Mouse (Mus musculus) brain, embryonic 14.5 days (tissue): Measurements from ENCODE around the gene Stab1. TPM values are rescaled to one million over a fixed set of nuclear protein-coding genes. Genes with fewer than 3 reads are reported as not detected.
A peak's percentile ranks its signal among the peaks of the same experiment; 100 is the strongest.

Experiments used
- DNase-seq: peaks from one replicate; pipeline ENCODE4 v3.0.0-alpha.2; 2011; ENCODE audit warnings: low read depth
- CTCF ChIP-seq: fragments of 200-500 bp; IDR thresholded peaks from 2 replicates; pipeline ENCODE4 v1.5.1; 2012; ENCODE audit warnings: inconsistent platforms, mild to moderate bottlenecking, moderate library complexity, borderline replicate concordance; ENCODE audit not compliant: insufficient read depth, insufficient read length; ENCODE audit errors: extremely low read depth
- POLR2A ChIP-seq: fragments of 200-500 bp; IDR thresholded peaks from 2 replicates; pipeline ENCODE4 v1.6.1; 2012; ENCODE audit warnings: mild to moderate bottlenecking, inconsistent platforms, borderline replicate concordance; ENCODE audit not compliant: poor library complexity, insufficient read depth, insufficient read length, severe bottlenecking; ENCODE audit errors: extremely low read depth
- polyA plus RNA-seq: library from polyadenylated mRNA; depleted of rRNA; stranded (reverse); fragments of >200 nt; gene quantifications from 2 replicates; pipeline ENCODE4 v1.2.3, GENCODE M21; 2012; rRNA removed

Gene Stab1
- polyA plus RNA-seq: 28.7 and 35.1 TPM in 2 replicates

DNA sequence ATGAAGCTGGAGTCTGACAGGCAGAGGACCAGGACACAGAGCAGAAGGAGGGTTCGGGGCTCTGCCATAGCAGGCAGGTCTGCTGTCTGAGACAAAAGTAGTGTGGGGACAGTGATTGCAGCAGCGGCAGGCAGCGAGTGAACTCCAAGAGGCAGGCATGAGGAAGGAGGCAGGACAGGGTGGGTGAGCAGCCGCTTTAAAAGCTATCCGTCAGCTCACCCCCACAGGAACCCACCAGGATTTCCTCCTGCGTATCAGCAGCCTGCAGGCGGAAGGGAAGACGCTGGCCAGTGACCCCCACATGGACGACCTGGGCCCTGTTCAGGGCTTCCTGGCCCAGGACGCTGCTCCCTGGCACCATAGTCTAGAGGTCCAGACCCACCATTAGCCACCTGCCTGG lies at the start of gene Stab1:
Stab1 (minus strand) TSS at position 217 of the 400 bp plus-strand sequence.
- DNase-seq: no peak
- TF ChIP-seq POLR2A (no peak), CTCF (no peak)

DNA sequence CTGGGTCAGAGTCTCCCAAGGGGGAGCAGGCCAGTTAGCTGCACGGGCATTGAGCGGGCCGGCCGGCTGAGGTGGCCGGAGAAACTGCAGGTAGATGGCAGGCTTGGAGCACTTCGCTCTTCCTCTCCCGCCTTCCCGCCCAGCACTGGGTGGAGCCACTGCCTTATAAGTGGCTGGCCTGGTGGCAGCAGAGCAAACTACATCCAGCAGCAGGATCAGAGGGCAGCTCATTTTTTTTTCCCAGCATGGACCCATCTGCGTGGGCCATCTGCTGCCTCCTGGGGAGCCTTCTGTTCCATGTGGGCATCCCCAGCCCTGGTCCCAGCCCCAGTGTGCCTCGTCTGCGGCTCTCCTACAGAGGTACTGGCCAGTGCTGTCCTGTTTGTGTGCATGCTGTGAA lies 49.2 kb upstream of the Stab1 start, which contains the start of gene Sema3g:
Sema3g (plus strand) TSS at position 195 of the 400 bp plus-strand sequence.
- peak; percentile 64 for DNase-seq
- no peak for TF ChIP-seq POLR2A
- peak; percentile 50 for TF ChIP-seq CTCF

- no peak for DNase-seq
- no peak for TF ChIP-seq CTCF
- no peak for TF ChIP-seq POLR2A
Observed at GRCm38 (mm10) chr14:31216846-31217245, 48.4 kb upstream of the Stab1 start, which contains the start of gene Nisch. Gene Nisch (minus strand): TSS chr14:31216946.

DNA sequence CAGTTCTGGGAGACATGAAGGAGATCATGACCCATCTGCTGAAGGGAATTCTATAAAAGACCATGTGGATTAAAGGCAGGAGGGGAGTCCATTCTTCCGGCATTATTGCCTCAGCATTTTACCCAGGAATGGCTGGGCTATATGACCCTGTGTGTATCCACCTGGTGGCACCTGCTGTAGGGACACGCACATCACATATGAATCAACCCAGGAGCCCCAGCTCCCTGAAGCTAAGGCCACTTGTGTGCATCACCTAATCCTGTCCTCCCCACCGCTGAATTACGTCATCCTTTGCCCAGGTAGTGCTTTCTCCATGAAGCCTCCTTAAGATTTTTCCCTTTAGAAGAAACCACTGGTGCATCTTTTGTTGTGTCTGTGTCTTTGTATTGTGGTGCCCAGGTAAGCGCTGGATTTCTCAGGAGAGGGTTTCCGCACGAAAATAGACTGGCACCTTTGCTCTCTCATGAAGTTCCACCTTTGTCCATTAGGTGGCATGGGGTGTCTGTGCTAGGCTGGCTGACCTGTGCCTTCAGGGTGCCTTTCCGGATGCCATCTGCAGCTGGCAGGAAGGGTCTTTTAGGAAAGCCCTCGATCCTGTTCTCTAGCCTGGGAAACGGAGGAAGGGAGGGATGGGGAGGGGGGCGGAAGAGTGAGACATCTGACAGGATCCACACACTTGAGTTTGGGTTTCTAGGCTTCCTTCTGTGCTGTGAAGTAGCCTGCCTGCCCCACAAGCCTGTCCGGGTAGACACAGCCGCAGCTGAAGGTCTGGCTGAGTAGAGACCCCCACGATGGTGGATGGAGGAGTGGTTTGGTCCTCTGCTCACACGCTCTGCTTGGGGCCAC lies 46.9 kb upstream of the Stab1 start:
- TF ChIP-seq CTCF (peak; percentile 91), POLR2A (no peak)
- DNase-seq: peak; percentile 75

DNA sequence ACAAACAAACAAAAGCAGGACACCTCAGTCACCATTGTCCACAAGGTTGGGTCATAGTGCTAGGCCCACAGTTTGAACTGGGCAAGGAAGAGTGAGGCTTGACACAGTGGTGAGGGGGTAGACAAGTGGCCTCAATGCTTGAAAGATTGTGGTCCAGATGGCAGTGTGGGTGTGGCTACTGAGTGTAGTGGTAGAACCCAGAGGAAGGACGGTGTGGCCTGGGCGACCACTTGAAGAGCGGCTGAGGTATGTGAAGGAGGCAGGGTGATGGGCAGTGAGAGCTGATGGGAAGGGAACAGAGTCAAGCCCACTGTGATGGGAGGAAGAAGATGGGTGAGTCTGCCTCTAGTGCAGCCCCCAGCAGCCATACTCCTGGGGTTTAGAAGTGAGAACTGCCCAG lies 46.2 kb upstream of the Stab1 start:
- TF ChIP-seq CTCF (no peak), POLR2A (no peak)
- DNase-seq: no peak

GRCm38 (mm10) chr14:31213868-31214267 lies 45.4 kb upstream of the Stab1 start:
- DNase-seq: no peak
- TF ChIP-seq CTCF: no peak
- no peak for TF ChIP-seq POLR2A

DNA sequence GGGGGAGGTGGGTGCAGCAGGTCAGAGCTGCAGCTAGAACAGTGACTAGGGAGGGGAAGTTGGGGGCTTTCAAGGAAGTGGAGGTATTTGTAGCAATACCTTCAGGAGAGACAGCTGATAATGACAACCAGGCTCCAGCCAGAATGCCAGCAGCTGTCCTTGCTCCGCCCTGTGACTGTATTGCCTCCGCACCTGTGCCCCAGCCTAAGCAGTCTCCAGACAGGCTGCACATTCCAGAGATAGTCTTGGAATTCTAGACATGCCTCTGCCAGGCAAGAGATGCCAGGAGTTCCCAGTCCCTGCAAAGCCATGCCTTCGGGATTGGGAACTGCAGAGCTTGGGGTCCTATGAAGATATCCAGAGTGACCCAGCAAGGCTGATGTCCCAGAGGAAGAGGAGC lies 44.1 kb upstream of the Stab1 start:
- TF ChIP-seq CTCF: no peak
- TF ChIP-seq POLR2A: no peak
- no peak for DNase-seq

- DNase-seq: no peak
- TF ChIP-seq POLR2A (no peak), CTCF (no peak)
Observed at GRCm38 (mm10) chr14:31211854-31212253, 43.4 kb upstream of the Stab1 start.

DNA sequence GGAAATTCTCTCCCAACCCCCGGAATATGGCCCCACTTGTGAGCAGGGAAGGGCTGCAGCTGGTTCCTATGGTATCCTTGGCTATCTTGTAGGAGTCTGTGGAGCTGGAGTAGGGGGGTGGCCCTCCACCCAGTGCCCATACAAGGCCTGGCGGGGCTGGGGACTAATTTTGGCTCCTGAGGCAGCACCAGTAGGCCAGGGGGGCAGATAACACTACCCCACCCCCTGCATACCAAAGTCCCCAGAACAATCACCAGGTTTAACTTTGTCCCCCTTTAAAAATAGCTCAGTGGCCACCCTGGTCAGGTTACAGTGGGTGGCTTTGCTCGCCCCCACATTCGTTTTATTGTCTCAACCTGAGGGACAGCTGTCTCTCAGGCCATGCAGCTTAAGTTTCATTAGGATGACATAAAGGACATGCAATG lies 40.7 kb upstream of the Stab1 start:
- no peak for DNase-seq
- TF ChIP-seq CTCF (no peak), POLR2A (no peak)

DNA sequence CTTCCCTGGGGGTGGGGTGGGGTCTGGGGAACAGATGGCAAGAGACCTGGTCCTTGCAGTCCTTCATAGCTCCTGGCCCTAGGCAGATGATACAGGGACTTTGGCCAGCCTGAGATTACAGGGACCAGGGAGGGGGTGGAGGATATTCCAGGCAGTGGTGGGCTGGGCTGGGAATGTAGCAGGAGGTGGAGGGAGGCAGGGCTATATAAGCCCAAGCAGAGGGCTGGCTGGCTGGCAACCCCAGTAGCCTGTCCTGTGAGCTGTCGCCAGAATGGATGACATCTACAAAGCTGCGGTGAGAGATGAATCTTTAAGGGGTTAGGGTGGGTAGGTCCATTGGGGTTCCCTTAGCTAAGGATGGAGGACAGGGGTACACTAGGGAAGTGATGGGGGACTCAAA lies 39.6 kb upstream of the Stab1 start, which contains the start of gene Tnnc1:
Tnnc1 (plus strand) TSS at position 229 of the 400 bp plus-strand sequence.
- no peak for DNase-seq
- TF ChIP-seq CTCF: no peak
- TF ChIP-seq POLR2A: no peak

GRCm38 (mm10) chr14:31207070-31207830 lies 38.8 kb upstream of the Stab1 start:
- DNase-seq: no peak
- TF ChIP-seq POLR2A: no peak
- no peak for TF ChIP-seq CTCF

GRCm38 (mm10) chr14:31206472-31206981 lies 38.1 kb upstream of the Stab1 start:
- TF ChIP-seq CTCF: no peak
- TF ChIP-seq POLR2A: peak; percentile 96
- DNase-seq: peak; percentile 97
